Mouse (Mus musculus) stomach, postnatal 0 days (tissue): Measurements from ENCODE around the gene Rpl7a.
"Not testable (repeated sequence)": the region's sequence is repeated elsewhere in the genome, so short reads cannot be mapped to it uniquely, and the experiment has no call there.

Experiments
- CTCF ChIP-seq: IDR thresholded peaks from 2 replicates; pipeline ENCODE4 v1.5.1; 2016; ENCODE audit warnings: antibody characterized with exemption, low read depth, mild to moderate bottlenecking, moderate library complexity
- EP300 ChIP-seq: optimal IDR thresholded peaks from 2 replicates; pipeline ENCODE3; 2016; ENCODE audit warnings: antibody characterized with exemption

GRCm38 (mm10) chr2:26885541-26885940 lies 25.0 kb upstream of the Rpl7a start:
- TF ChIP-seq CTCF, EP300: not testable (repeated sequence)
